Mouse (Mus musculus): ENCODE measurements around the gene Npy1r. TPM values are rescaled to one million over a fixed set of nuclear protein-coding genes. Genes with fewer than 3 reads are reported as not detected.

Npy1r gene
- polyA plus RNA-seq, 1 experiment: not detected

DNA sequence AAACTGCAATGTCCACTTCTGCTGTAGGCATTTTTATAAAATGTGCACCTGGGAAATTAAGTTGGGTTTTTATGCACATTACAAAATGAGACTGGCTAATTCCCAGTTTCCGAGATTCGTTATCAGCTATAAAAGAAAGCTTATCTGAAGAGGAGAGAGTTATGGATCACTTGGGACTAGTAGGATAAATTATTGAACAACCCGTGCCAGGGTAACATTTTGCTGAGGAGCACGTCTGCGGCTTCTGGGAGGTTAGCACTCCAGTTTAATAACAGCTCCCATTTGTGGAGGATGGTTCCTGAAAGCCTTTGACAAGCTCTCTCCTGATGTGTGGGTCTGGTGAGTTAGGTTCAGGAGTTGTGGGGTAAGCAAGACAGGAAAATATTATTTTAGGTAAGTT, 6.6 kb upstream of the Npy1r start:
- Histone ChIP-seq H3K27ac (ENCODE audit: insufficient read depth, low read length) (no peak overlapping the region), H3K36me3 (ENCODE audit: control insufficient read depth, insufficient read depth, low read length, poor library complexity, severe bottlenecking) (no peaks in the 10 kb centered on the region), H3K4me1 (ENCODE audit: control insufficient read depth, insufficient read depth, low read length) (no peaks in the 10 kb centered on the region), H3K27me3 (ENCODE audit: control insufficient read depth, insufficient read depth, low read length, poor library complexity, severe bottlenecking) (peaks cover 10% of the 10 kb centered on the region), H3K9me3 (replicated peaks; ENCODE audit: control insufficient read depth, insufficient read depth, low read length, poor library complexity, severe bottlenecking) (no peaks in the 10 kb centered on the region), H3K9ac (ENCODE audit: low read depth, poor library complexity, severe bottlenecking) (no peak overlapping the region), H3K4me3 (ENCODE audit: low read depth, low read length) (no peak overlapping the region)
- TF ChIP-seq POLR2A (IDR thresholded peaks at IDR 0.05; ENCODE audit: insufficient read depth, low read length) (no peak), EP300 (IDR thresholded peaks at IDR 0.05; ENCODE audit: insufficient read depth, low read depth, low read length) (no peak), CTCF (IDR thresholded peaks at IDR 0.05; ENCODE audit: low read depth, low read length) (no peak)

DNA sequence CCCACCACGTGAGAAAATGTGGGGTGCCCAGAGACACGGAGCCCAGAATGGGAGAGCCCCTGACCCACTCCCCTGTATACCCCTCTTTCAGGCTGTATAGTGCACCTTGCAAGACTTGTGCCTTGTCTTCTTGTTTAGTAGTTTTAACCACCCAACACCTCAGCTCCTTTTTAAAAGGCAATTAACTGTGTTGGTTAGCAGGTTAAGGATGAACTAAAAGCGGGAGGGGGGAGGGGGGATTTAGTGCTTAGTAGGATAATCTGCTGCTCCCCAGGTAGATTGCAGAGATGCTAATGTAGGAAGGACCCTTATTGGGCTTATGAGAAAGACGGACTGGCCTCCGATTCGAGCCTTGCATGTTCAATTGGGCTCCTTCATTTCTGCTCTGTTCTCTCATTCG, 1.0 kb downstream of the Npy1r start:
- H3K27me3 ChIP-seq (ENCODE audit: control insufficient read depth, insufficient read depth, low read length, poor library complexity, severe bottlenecking): peaks cover 14% of the 10 kb centered on the region
- no peaks in the 10 kb centered on the region for H3K4me1 ChIP-seq (ENCODE audit: control insufficient read depth, insufficient read depth, low read length)
- no peak overlapping the region for H3K9ac ChIP-seq (ENCODE audit: low read depth, poor library complexity, severe bottlenecking)
- no peak overlapping the region for H3K27ac ChIP-seq (ENCODE audit: insufficient read depth, low read length)
- no peaks in the 10 kb centered on the region for H3K36me3 ChIP-seq (ENCODE audit: control insufficient read depth, insufficient read depth, low read length, poor library complexity, severe bottlenecking)
- H3K4me3 ChIP-seq (ENCODE audit: low read depth, low read length): no peak overlapping the region
- TF ChIP-seq CTCF (IDR thresholded peaks at IDR 0.05; ENCODE audit: low read depth, low read length) (no peak), POLR2A (IDR thresholded peaks at IDR 0.05; ENCODE audit: insufficient read depth, low read length) (no peak), EP300 (IDR thresholded peaks at IDR 0.05; ENCODE audit: insufficient read depth, low read depth, low read length) (no peak)
- no peaks in the 10 kb centered on the region for H3K9me3 ChIP-seq (replicated peaks; ENCODE audit: control insufficient read depth, insufficient read depth, low read length, poor library complexity, severe bottlenecking)

DNA sequence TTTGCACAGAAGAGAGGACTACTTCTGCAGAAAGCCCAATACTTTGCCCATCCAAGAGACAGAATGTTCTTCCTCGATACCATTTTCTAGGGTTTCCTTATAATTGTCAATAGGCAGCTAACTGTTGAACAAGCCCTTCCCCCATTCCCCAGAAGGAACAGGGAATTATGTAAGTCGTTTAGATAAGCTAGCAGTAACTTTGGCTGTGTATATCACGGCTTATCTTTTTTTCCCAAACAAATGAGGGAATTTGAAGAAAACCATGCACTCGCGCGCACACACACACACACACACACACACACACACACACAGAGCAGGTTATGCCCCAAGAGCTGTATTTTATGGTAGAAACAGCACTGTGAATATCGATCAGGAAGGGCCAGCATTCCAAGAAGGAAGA, 1.8 kb downstream of the Npy1r start:
- no peaks in the 10 kb centered on the region for H3K9me3 ChIP-seq (replicated peaks; ENCODE audit: control insufficient read depth, insufficient read depth, low read length, poor library complexity, severe bottlenecking)
- peaks cover 13% of the 10 kb centered on the region for H3K27me3 ChIP-seq (ENCODE audit: control insufficient read depth, insufficient read depth, low read length, poor library complexity, severe bottlenecking)
- no peak overlapping the region for H3K4me3 ChIP-seq (ENCODE audit: low read depth, low read length)
- H3K27ac ChIP-seq (ENCODE audit: insufficient read depth, low read length): no peak overlapping the region
- H3K4me1 ChIP-seq (ENCODE audit: control insufficient read depth, insufficient read depth, low read length): no peaks in the 10 kb centered on the region
- TF ChIP-seq CTCF (IDR thresholded peaks at IDR 0.05; ENCODE audit: low read depth, low read length): no peak
- no peak for TF ChIP-seq POLR2A (IDR thresholded peaks at IDR 0.05; ENCODE audit: insufficient read depth, low read length)
- H3K36me3 ChIP-seq (ENCODE audit: control insufficient read depth, insufficient read depth, low read length, poor library complexity, severe bottlenecking): no peaks in the 10 kb centered on the region
- no peak overlapping the region for H3K9ac ChIP-seq (ENCODE audit: low read depth, poor library complexity, severe bottlenecking)

DNA sequence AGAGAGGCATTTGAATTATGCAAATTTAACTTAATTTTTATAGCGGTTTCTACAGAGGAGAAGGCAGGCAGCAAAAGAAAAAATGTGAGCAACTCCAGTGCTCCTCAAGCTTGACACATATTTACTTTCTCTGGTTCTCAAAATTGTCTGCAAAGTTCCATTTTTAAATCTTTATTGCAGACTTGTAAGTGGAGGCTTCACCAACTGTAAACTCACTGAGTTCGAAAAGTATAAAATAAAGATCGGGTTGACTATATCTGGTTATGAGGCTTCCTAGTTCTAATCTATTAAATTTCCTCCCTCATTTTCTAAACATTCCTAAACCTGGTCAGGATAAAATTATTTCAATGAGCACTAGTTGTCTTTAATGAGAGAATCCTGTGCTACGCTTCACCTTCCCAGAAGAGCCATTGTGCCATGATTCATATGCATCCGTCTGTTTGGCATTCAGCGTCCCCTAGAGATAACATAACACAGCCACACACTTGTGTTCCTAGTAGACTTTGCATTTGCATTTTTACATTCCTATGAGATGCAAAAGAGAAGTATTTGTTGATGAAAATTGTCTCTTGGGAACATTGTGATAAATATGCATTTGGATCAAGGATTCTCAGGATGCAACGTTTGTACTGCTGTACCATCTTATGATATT, 17.5 kb downstream of the Npy1r start:
- TF ChIP-seq CTCF (IDR thresholded peaks at IDR 0.05; ENCODE audit: low read depth, low read length) (no peak), POLR2A (IDR thresholded peaks at IDR 0.05; ENCODE audit: insufficient read depth, low read length) (no peak), EP300 (IDR thresholded peaks at IDR 0.05; ENCODE audit: insufficient read depth, low read depth, low read length) (no peak)
- H3K36me3 ChIP-seq (ENCODE audit: control insufficient read depth, insufficient read depth, low read length, poor library complexity, severe bottlenecking): no peaks in the 10 kb centered on the region

DNA sequence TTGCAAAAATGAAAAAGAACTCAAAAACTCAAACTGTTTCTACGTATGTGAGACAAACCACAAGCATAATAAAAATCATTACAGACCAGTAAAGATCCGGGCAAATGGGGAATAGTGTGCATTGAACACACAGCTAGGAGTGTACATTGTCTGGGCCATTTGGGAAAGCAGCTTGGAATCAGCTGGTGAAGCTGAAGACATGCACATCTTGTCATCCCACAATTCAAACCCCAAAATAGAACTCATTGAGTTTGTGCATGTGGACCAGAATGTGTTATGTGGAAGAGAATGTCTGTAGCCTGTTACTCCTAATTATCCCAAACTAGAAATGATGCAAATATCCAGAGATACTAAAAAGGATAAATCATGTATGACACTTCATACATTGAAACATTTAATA, 25.8 kb downstream of the Npy1r start:
- Histone ChIP-seq H3K27ac (ENCODE audit: insufficient read depth, low read length) (no peak overlapping the region), H3K9me3 (replicated peaks; ENCODE audit: control insufficient read depth, insufficient read depth, low read length, poor library complexity, severe bottlenecking) (no peaks in the 10 kb centered on the region), H3K4me3 (ENCODE audit: low read depth, low read length) (no peak overlapping the region), H3K27me3 (ENCODE audit: control insufficient read depth, insufficient read depth, low read length, poor library complexity, severe bottlenecking) (no peaks in the 10 kb centered on the region), H3K36me3 (ENCODE audit: control insufficient read depth, insufficient read depth, low read length, poor library complexity, severe bottlenecking) (no peaks in the 10 kb centered on the region), H3K9ac (ENCODE audit: low read depth, poor library complexity, severe bottlenecking) (no peak overlapping the region), H3K4me1 (ENCODE audit: control insufficient read depth, insufficient read depth, low read length) (no peaks in the 10 kb centered on the region)
- TF ChIP-seq EP300 (IDR thresholded peaks at IDR 0.05; ENCODE audit: insufficient read depth, low read depth, low read length): no peak
- no peak for TF ChIP-seq POLR2A (IDR thresholded peaks at IDR 0.05; ENCODE audit: insufficient read depth, low read length)
- TF ChIP-seq CTCF (IDR thresholded peaks at IDR 0.05; ENCODE audit: low read depth, low read length): no peak

More for the DNA sequence above, 17.5 kb downstream of the Npy1r start:
- H3K27ac ChIP-seq (ENCODE audit: insufficient read depth, low read length): no peak overlapping the region
- H3K9me3 ChIP-seq (replicated peaks; ENCODE audit: control insufficient read depth, insufficient read depth, low read length, poor library complexity, severe bottlenecking): peaks cover 4% of the 10 kb centered on the region; the same call in 1 of the 2 replicates
- H3K9ac ChIP-seq (ENCODE audit: low read depth, poor library complexity, severe bottlenecking): no peak overlapping the region
- H3K27me3 ChIP-seq (ENCODE audit: control insufficient read depth, insufficient read depth, low read length, poor library complexity, severe bottlenecking): no peaks in the 10 kb centered on the region
- H3K4me1 ChIP-seq (ENCODE audit: control insufficient read depth, insufficient read depth, low read length): no peaks in the 10 kb centered on the region
- H3K4me3 ChIP-seq (ENCODE audit: low read depth, low read length): no peak overlapping the region

DNA sequence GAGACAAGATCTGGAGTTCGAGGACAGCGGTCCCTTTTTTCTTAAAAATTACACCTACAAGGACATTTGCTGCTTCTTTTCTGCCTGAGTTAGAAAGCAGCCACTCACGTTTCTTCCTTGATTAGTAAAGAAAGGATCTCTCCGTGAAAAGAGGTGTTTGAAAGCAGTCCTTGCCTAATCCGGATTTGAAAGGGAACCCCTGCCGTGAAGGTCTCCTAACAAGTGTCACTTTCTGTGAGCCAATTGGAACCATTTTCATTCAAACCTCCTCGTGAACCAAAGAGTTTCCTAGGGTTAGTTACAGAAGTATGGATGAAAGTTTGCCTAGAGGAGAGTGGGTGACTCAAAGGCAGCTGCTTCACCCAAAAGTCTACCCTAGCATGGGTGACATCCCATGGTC, 32.5 kb downstream of the Npy1r start:
- no peaks in the 10 kb centered on the region; the same call in 1 of the 2 replicates for H3K27me3 ChIP-seq (ENCODE audit: control insufficient read depth, insufficient read depth, low read length, poor library complexity, severe bottlenecking)
- no peak for TF ChIP-seq EP300 (IDR thresholded peaks at IDR 0.05; ENCODE audit: insufficient read depth, low read depth, low read length)
- TF ChIP-seq CTCF (IDR thresholded peaks at IDR 0.05; ENCODE audit: low read depth, low read length): no peak
- TF ChIP-seq POLR2A (IDR thresholded peaks at IDR 0.05; ENCODE audit: insufficient read depth, low read length): no peak
- H3K4me3 ChIP-seq (ENCODE audit: low read depth, low read length): no peak overlapping the region
- H3K4me1 ChIP-seq (ENCODE audit: control insufficient read depth, insufficient read depth, low read length): peaks cover 1% of the 10 kb centered on the region
- H3K9me3 ChIP-seq (replicated peaks; ENCODE audit: control insufficient read depth, insufficient read depth, low read length, poor library complexity, severe bottlenecking): no peaks in the 10 kb centered on the region
- no peak overlapping the region for H3K27ac ChIP-seq (ENCODE audit: insufficient read depth, low read length)
- no peak overlapping the region for H3K9ac ChIP-seq (ENCODE audit: low read depth, poor library complexity, severe bottlenecking)
- H3K36me3 ChIP-seq (ENCODE audit: control insufficient read depth, insufficient read depth, low read length, poor library complexity, severe bottlenecking): no peaks in the 10 kb centered on the region
